Mouse (Mus musculus) midbrain, postnatal 0 days (tissue): Measurements from ENCODE around the gene Vmn1r233. TPM values are rescaled to one million over a fixed set of nuclear protein-coding genes. Genes with fewer than 3 reads are reported as not detected.

Experiments used
- ATAC-seq: fragments of 200-750 bp; cut with Nextera tagmentation; 2 replicates; pipeline ENCODE4 v1.8.0; 2017; ENCODE audit warnings: moderate number of reproducible peaks, mild to moderate bottlenecking, moderate TSS enrichment, moderate library complexity; ENCODE audit not compliant: low FRiP score
- DNase-seq: peaks from one replicate; pipeline ENCODE4 v3.0.0-alpha.2; 2015; ENCODE audit warnings: low spot score
- H3K27ac ChIP-seq: fragments of 300-500 bp; sonication (generic); 2 replicates; pipeline ENCODE4 v1.5.1; 2014; ENCODE audit warnings: low read depth, mild to moderate bottlenecking, low read length, mixed read lengths
- H3K27me3 ChIP-seq: fragments of 300-500 bp; sonication (generic); 2 replicates; pipeline ENCODE4 v1.6.1; 2014; ENCODE audit warnings: low read length, control low read depth, mixed read lengths; ENCODE audit not compliant: insufficient read depth
- H3K36me3 ChIP-seq: fragments of 300-500 bp; sonication (generic); 2 replicates; pipeline ENCODE4 v1.6.1; 2014; ENCODE audit warnings: low read length, control low read depth, mixed read lengths; ENCODE audit not compliant: insufficient read depth
- H3K4me1 ChIP-seq: fragments of 300-500 bp; sonication (generic); 2 replicates; pipeline ENCODE4 v1.6.1; 2014; ENCODE audit warnings: mild to moderate bottlenecking, control low read depth, antibody characterized with exemption, low read length, mixed read lengths; ENCODE audit not compliant: insufficient read depth
- H3K4me2 ChIP-seq: fragments of 300-500 bp; sonication (generic); 2 replicates; pipeline ENCODE4 v1.6.1; 2014; ENCODE audit warnings: low read depth, mild to moderate bottlenecking, low read length, mixed read lengths; ENCODE audit not compliant: poor library complexity, severe bottlenecking
- H3K4me3 ChIP-seq: fragments of 300-500 bp; sonication (generic); 2 replicates; pipeline ENCODE4 v1.5.1; 2014; ENCODE audit warnings: low read depth, mild to moderate bottlenecking, low read length, moderate library complexity
- H3K9ac ChIP-seq: fragments of 300-500 bp; sonication (generic); replicated peaks from 2 replicates; pipeline ENCODE4 v1.6.1; 2014; ENCODE audit warnings: mild to moderate bottlenecking, low read length, moderate library complexity, mixed read lengths; ENCODE audit not compliant: poor library complexity, severe bottlenecking
- H3K9me3 ChIP-seq: fragments of 300-500 bp; sonication (generic); 2 replicates; pipeline ENCODE4 v1.6.1; 2016; ENCODE audit warnings: low read length, control low read depth
- CTCF ChIP-seq: IDR thresholded peaks from 2 replicates; pipeline ENCODE4 v1.5.1; 2016; ENCODE audit warnings: antibody characterized with exemption, mild to moderate bottlenecking
- WGBS: fragments of 180-500 bp; shearing (Covaris S2); extraction: QIAGEN DNeasy Blood & Tissue Kit; methylation state at CpG from one replicate; pipeline ENCODE4 v1.1.7; 2014; 5-methylcytosine and 5-hydroxymethylcytosine counted together
- polyA plus RNA-seq: library from polyadenylated mRNA; unstranded; fragments of >200 nt; fragmentation: Nextera tagmentation; extraction: Ambion mirVana; gene quantifications from 2 replicates; pipeline ENCODE4 v1.2.1, GENCODE M21; 2015
- total RNA-seq: library from RNA; depleted of rRNA; stranded (reverse); fragments of >200 nt; gene quantifications from 2 replicates; pipeline ENCODE4 v1.2.3, GENCODE M21; 2014; rRNA removed

Vmn1r233 gene
- total and polyA plus RNA-seq, 2 experiments from 2014 or later = not detected

GRCm38 (mm10) chr17:20944226-20944625 lies 52.0 kb downstream of the Vmn1r233 start:
- 55% methylated on average over 3 of the region's 3 CpGs for WGBS
- Histone ChIP-seq H3K9me3 (no peaks in the 10 kb centered on the region), H3K4me1 (peaks cover 8% of the 10 kb centered on the region; the same call in 1 of the 2 replicates), H3K27ac (peak overlapping the region; percentile 91), H3K4me3 (peak overlapping the region; percentile 80), H3K27me3 (no peaks in the 10 kb centered on the region), H3K36me3 (no peaks in the 10 kb centered on the region), H3K4me2 (peak overlapping the region; percentile 61), H3K9ac (peak overlapping the region; percentile 65)
- DNase-seq (peak; percentile 11), ATAC-seq (no peak)
- TF ChIP-seq CTCF = no peak

Other genes starting within 250 kb of the Vmn1r233 start
- gene Vmn1r228, start 210.3 kb downstream of the Vmn1r233 start, total RNA-seq = not detected in 2 replicates
- gene Vmn1r228, start 210.3 kb downstream of the Vmn1r233 start, polyA plus RNA-seq = not detected in 2 replicates
- not detected in 2 replicates for gene Vmn1r229, start 184.9 kb downstream of the Vmn1r233 start, total RNA-seq
- gene Vmn1r229, start 184.9 kb downstream of the Vmn1r233 start, polyA plus RNA-seq = not detected in 2 replicates
- not detected in 2 replicates for gene Vmn1r230, start 156.0 kb downstream of the Vmn1r233 start, total RNA-seq
- not detected in 2 replicates for gene Vmn1r230, start 156.0 kb downstream of the Vmn1r233 start, polyA plus RNA-seq
- gene Vmn1r231, start 91.4 kb downstream of the Vmn1r233 start, total RNA-seq = not detected in 2 replicates
- not detected in 2 replicates for gene Vmn1r231, start 91.4 kb downstream of the Vmn1r233 start, polyA plus RNA-seq
- gene Vmn1r232, start 76.8 kb downstream of the Vmn1r233 start, total RNA-seq = not detected in 2 replicates
- gene Vmn1r232, start 76.8 kb downstream of the Vmn1r233 start, polyA plus RNA-seq = not detected in 2 replicates
- 749 and 792 TPM in 2 replicates for gene Ppp2r1a, start 51.2 kb downstream of the Vmn1r233 start, total RNA-seq
- gene Ppp2r1a, start 51.2 kb downstream of the Vmn1r233 start, polyA plus RNA-seq = 746 and 817 TPM in 2 replicates
- gene Zfp160, start 12.4 kb upstream of the Vmn1r233 start, total RNA-seq = 21.3 and 24.9 TPM in 2 replicates
- 12.0 and 12.2 TPM in 2 replicates for gene Zfp160, start 12.4 kb upstream of the Vmn1r233 start, polyA plus RNA-seq
- not detected in 2 replicates for gene Vmn1r234, start 229.6 kb upstream of the Vmn1r233 start, total RNA-seq
- gene Vmn1r234, start 229.6 kb upstream of the Vmn1r233 start, polyA plus RNA-seq = not detected in 2 replicates